Mouse (Mus musculus) embryonic fibroblast, embryonic 13.5 days (primary cell): ENCODE results near the gene Drp2. TPM values are rescaled to one million over a fixed set of nuclear protein-coding genes. Genes with fewer than 3 reads are reported as not detected.

Experiments
- H3K27ac ChIP-seq: 2 replicates; pipeline ENCODE4 v1.5.1; 2012; ENCODE audit warnings: low read length, control low read depth, inconsistent platforms; ENCODE audit not compliant: insufficient read depth
- H3K4me1 ChIP-seq: 2 replicates; pipeline ENCODE4 v1.6.1; 2011; ENCODE audit warnings: low read length; ENCODE audit not compliant: control insufficient read depth, insufficient read depth
- H3K4me3 ChIP-seq: 2 replicates; pipeline ENCODE4 v1.5.1; 2011; ENCODE audit warnings: mild to moderate bottlenecking, control low read depth, low read length; ENCODE audit not compliant: insufficient read depth
- CTCF ChIP-seq: IDR thresholded peaks from 2 replicates; pipeline ENCODE4 v1.5.1; 2011; ENCODE audit warnings: mild to moderate bottlenecking, control low read depth, low read length, moderate library complexity, borderline replicate concordance; ENCODE audit not compliant: insufficient read depth
- POLR2A ChIP-seq: IDR thresholded peaks from 2 replicates; pipeline ENCODE4 v1.6.1; 2011; ENCODE audit warnings: low read depth, mild to moderate bottlenecking, control low read depth, low read length, moderate library complexity
- polyA plus RNA-seq: library from polyadenylated mRNA; stranded (reverse); fragments of >200 nt; gene quantifications from 2 replicates; pipeline ENCODE4 v1.2.4, GENCODE M21; 2011; ENCODE audit warnings: low read depth; ENCODE audit not compliant: missing spikeins, insufficient read length

Drp2 gene
- polyA plus RNA-seq, 1 experiment = 5.1 TPM

DNA sequence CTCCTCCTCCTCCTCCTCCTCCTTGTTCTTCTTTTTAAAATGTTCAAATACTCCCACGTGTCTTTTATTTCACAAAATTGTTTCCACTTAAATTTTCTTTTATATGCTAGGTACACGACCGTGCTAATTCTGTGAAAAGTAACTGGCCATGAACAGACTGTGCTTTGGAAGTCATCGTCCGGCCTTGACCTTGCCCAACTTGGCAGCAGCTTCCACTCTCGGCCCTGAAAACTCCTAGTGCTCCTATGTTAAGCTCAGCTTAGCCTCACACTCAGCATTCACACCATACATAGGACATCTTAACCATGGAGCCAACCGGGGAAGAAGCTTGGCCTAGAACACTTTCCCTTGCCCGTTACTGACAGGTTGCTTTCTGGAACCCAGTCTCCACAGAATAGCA lies 96.3 kb downstream of the Drp2 start:
- no peak overlapping the region for H3K27ac ChIP-seq
- TF ChIP-seq POLR2A = no peak
- no peak for TF ChIP-seq CTCF
- H3K4me3 ChIP-seq = no peak overlapping the region
- H3K4me1 ChIP-seq = no peaks in the 10 kb centered on the region

Other genes with a start within 250 kb of the Drp2 start
- gene Xkrx, start 242.5 kb upstream of the Drp2 start, polyA plus RNA-seq = 0.58 and 0.90 TPM in 2 replicates
- not detected in 2 replicates for gene Arl13a, start 217.1 kb upstream of the Drp2 start, polyA plus RNA-seq
- 0.37 and 0.65 TPM in 2 replicates for gene Nox1, start 182.6 kb upstream of the Drp2 start, polyA plus RNA-seq
- 20.9 and 21.7 TPM in 2 replicates for gene Trmt2b, start 127.6 kb upstream of the Drp2 start, polyA plus RNA-seq
- gene Tmem35a, start 109.3 kb upstream of the Drp2 start, polyA plus RNA-seq = 6.8 and 10.9 TPM in 2 replicates
- 15.6 and 16.8 TPM in 2 replicates for gene Cenpi, start 96.5 kb upstream of the Drp2 start, polyA plus RNA-seq
- gene Taf7l, start 71.9 kb downstream of the Drp2 start, polyA plus RNA-seq = 0.38 and 0.46 TPM in 2 replicates
- gene Timm8a1, start 137.3 kb downstream of the Drp2 start, polyA plus RNA-seq = 33.3 and 34.3 TPM in 2 replicates
- 0.61 TPM in 1 of 2 replicates, not detected in the other for gene Btk, start 179.0 kb downstream of the Drp2 start, polyA plus RNA-seq
- 765 and 790 TPM in 2 replicates for gene Rpl36a, start 181.1 kb downstream of the Drp2 start, polyA plus RNA-seq
- gene Gla, start 196.6 kb downstream of the Drp2 start, polyA plus RNA-seq = 11.2 and 14.7 TPM in 2 replicates
- 113 and 117 TPM in 2 replicates for gene Hnrnph2, start 196.6 kb downstream of the Drp2 start, polyA plus RNA-seq